Mouse (Mus musculus) heart, adult 11 months (tissue): ENCODE results near the gene Ppm1d.

Experiments
- DNase-seq: peaks from one replicate; pipeline ENCODE4 v3.0.0; 2022

The Ppm1d gene

GRCm38 (mm10) chr11:85329167-85329894 lies 18.3 kb downstream of the Ppm1d start:
- DNase-seq, result peak; percentile 92

- DNase-seq, result peak; percentile 91
These were observed 23.7 kb downstream of the Ppm1d start for GRCm38 (mm10) chr11:85334778-85335177.

- peak; percentile 80 for DNase-seq
These were observed 28.3 kb downstream of the Ppm1d start for GRCm38 (mm10) chr11:85339173-85339831.

GRCm38 (mm10) chr11:85340070-85340616 lies 29.1 kb downstream of the Ppm1d start:
- peak; percentile 46 for DNase-seq

GRCm38 (mm10) chr11:85352539-85353380 lies 41.7 kb downstream of the Ppm1d start, which contains the start of gene Bcas3:
Bcas3 (plus strand) TSS chr11:85353167.
- peak; percentile 100 for DNase-seq

- no peak for DNase-seq
These were observed 42.8 kb downstream of the Ppm1d start for GRCm38 (mm10) chr11:85353819-85354218.

- no peak for DNase-seq
These were observed 48.6 kb downstream of the Ppm1d start for GRCm38 (mm10) chr11:85359641-85360040.

- DNase-seq, result no peak
These were observed 50.6 kb downstream of the Ppm1d start for GRCm38 (mm10) chr11:85361621-85362020.

GRCm38 (mm10) chr11:85366168-85366567 lies 55.1 kb downstream of the Ppm1d start:
- DNase-seq, result no peak

GRCm38 (mm10) chr11:85367823-85368222 lies 56.8 kb downstream of the Ppm1d start:
- peak; percentile 91 for DNase-seq

GRCm38 (mm10) chr11:85379091-85379490 lies 68.0 kb downstream of the Ppm1d start:
- DNase-seq, result peak; percentile 30

- peak; percentile 81 for DNase-seq
These were observed 69.0 kb downstream of the Ppm1d start for GRCm38 (mm10) chr11:85380046-85380445.

GRCm38 (mm10) chr11:85382055-85382454 lies 71.0 kb downstream of the Ppm1d start:
- DNase-seq, result peak; percentile 93

- DNase-seq, result peak; percentile 48
These were observed 73.2 kb downstream of the Ppm1d start for GRCm38 (mm10) chr11:85383975-85384821.

GRCm38 (mm10) chr11:85392179-85392863 lies 81.3 kb downstream of the Ppm1d start:
- DNase-seq, result peak; percentile 87

GRCm38 (mm10) chr11:85392864-85393220 lies 81.8 kb downstream of the Ppm1d start:
- DNase-seq, result peak; percentile 82

- peak; percentile 78 for DNase-seq
These were observed 82.9 kb downstream of the Ppm1d start for GRCm38 (mm10) chr11:85393990-85394389.

GRCm38 (mm10) chr11:85395361-85395760 lies 84.3 kb downstream of the Ppm1d start:
- peak; percentile 68 for DNase-seq
